Mouse (Mus musculus) frontal cortex, adult (tissue): ENCODE results near the gene Cryab.
A peak's percentile ranks its signal among the peaks of the same experiment; 100 is the strongest.

Experiments used
- ATAC-seq: cut with Nextera tagmentation; 2 replicates; pipeline ENCODE4 v1.9.2; 2017; ENCODE audit warnings: mild to moderate bottlenecking, moderate library complexity, mixed read lengths; ENCODE audit not compliant: low TSS enrichment

Cryab gene

DNA sequence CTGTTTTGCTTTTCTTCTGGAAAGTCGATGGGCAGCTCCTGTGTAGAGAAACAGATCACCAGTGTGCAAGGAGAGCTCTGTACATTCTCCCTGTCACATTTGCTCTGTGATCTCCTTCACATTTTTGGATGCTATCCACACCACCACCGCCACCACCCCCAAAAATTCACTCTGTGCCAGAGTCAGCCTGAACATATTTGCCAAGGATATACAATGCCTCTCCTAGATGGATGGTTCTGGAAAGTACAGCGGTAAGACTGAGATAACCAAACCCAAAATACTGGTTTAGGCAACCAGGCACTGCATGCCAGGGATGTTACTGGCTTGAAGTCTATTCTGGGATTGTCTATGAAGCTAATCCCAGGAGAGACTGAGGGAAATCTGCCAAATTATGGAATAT, 8.9 kb upstream of the Cryab start:
- no peak for ATAC-seq

DNA sequence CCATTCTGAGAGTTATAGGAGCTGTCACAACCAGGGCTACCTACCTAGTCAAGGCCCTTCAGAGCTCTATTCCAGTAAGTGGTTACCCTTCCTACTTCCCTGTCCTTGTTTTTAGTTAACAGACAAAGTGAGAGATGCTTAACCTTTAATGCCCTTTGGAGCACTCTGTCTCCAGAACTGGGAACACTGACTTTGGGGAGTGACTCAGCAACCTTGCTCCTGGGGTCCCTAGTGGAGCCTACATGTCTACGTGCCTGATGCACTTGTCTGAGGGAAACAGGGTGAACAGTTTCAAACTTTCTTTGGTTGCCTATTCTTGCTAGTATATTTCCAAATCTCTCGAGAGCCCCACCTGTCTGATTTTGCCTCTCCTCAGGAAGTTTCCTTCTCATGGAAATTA, 8.4 kb upstream of the Cryab start:
- no peak for ATAC-seq

DNA sequence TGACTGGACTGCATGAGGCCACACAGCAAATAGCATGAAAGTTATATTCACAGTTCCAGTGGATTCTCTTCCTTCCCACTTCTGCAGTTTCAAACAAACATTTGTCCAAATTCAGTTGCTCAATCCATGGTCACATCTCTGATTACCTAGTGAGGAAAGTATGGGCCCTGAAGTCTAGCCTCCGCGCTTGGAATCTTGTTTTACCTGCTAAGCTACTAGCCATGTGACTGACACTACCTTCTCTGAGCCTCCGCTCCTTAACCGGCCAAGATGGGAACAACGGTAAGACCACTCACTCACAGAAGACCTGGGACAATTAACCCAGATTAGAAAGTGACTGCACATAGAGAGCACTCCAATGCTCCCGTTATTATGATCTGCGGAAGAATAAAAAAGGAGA, 5.3 kb upstream of the Cryab start:
- ATAC-seq, result no peak

DNA sequence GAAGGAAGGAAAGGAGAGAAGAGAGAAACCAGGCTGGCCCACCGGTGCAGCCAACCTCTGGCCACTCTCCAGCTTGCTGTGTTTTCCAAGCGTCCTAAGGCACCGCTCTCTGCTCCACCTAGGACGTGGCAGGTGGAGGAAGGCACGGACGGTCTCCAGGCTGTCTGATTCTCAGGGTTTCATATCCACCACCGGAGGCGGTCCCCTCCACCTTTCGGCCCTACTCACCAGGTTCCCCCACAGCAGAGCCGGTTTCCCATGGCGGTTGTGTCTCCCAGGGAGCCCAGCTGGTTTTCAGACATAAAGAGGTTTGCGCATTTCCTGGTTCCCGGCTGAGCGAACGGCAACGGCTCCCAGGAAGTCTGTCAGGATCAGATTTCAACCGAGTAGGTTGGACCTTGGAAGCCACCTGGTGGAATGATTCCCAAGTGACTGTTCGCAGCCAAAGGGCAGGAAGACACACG, 4.9 kb upstream of the Cryab start, which contains the start of gene 2310030G06Rik:
TSS of gene 2310030G06Rik (minus strand) at position 323 of the 464 bp plus-strand sequence.
- ATAC-seq, result peak; percentile 48; the same call in 1 of the 2 replicates

DNA sequence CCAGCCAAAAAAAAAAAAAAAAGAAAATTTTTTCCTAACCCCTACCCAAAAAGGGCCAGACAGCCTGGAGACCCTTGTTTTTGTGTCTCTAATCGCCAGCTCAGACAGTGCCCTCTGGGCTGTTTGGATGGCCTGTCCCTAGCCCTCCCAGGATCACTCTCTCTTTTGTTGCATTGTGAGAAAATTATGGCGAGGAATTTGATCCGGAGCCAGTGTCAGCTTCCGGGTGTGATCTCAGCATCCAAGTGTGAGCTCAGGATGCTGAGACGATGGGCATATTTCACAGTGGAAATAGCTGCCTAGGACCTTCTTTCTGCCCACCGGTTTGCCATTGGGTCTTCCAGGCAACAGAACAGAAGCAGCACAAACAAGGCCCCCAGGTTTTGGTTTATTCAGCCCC, 419 bp upstream of the Cryab start:
- no peak for ATAC-seq

DNA sequence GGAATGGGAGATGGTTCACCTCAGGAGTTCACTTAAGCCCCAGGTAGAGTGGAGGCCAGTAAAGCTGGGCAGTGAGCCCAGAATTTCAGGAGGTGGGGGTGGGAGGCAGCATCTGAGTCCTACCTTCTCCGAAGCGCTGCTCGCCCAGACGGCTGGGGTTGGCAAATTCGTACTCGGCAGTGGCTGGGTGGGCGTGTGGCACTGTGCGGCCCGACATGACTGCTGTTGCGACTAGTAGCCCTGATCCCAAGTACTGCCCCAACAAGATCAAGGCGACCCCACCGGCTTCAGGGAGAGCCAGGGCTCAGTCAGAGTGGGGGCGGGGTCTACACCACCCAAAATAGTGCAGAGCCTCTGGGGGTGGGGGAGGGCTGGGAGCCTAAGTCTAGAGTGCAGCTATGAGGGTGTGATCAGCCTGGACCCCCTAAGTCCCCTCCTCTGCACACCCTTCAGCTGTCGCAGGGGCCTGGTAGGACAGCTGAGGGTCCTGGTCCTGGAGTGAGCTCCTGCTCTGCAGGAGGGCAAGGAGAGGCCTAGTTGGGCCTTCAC, 1.0 kb downstream of the Cryab start, which contains the start of gene Hspb2:
TSS of gene Hspb2 (minus strand) at position 301 of the 549 bp plus-strand sequence.
- no peak for ATAC-seq

DNA sequence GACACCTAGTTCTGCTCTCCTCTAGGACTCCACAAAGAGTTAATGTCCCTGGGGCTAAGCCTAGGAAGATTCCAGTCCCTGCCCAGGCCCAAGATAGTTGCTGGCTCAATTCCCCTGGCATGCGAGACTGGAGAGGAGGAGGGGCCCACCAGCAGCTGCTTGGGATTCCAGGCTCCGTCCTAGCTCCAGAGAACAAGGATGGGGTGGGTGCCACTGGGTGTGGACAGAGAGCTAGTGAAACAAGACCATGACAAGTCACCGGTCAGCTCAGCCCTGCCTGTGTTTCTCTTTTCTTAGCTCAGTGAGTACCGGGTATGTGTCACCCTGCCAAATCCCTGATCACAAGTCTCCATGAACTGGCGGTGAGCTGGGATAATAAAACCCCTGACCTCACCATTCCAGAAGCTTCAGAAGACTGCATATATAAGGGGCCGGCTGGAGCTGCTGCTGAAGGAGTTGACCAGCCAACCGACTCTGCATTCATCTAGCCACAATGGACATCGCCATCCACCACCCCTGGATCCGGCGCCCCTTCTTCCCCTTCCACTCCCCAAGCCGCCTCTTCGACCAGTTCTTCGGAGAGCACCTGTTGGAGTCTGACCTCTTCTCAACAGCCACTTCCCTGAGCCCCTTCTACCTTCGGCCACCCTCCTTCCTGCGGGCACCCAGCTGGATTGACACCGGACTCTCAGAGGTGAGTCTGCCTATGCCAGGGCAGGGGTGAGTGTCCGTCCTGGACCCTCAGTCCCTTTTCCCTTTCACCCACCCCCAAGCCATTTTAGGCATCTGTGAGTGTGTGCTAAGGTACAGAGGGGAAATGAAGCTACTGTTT, 1.9 kb downstream of the Cryab start:
- peak; percentile 89 for ATAC-seq

DNA sequence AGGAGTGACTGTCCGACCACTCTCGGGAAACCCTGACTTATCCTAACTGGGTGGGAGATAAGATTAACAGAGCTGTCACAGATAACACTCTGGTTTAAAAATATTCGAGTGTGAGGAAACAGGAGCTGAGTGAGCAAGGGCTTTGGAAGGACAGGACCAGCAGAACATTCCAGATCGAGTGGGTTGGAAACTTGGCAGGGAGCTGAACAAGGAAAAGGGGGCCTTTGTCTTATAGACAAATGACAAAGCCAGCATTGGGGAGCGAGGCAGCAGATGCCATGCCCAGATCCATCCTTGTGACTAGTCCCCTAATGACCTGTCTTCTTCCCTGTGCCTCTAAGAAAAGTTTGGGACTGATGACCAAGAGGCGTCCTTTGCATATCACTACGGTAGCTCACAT, 2.8 kb downstream of the Cryab start:
- ATAC-seq, result peak; percentile 13; the same call in 1 of the 2 replicates

DNA sequence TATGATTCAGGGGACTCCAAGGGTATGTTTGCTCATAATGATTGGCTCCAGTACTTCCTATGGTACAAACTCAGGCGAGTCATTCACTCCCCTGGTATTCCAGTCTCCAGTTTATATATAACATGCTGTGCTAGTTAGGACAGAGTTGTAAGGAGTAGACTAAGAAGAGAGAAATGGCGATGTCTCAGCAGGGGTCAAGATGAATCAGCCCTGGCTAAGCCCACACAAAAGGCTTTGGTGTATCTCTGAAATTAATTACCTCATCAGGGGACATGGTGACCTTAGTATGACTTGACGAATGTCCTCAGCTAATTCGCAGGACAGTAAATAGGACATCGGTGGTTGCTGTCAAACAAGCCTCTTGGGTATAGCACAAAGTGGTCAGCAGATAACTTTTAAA, 5.6 kb downstream of the Cryab start:
- ATAC-seq, result no peak

DNA sequence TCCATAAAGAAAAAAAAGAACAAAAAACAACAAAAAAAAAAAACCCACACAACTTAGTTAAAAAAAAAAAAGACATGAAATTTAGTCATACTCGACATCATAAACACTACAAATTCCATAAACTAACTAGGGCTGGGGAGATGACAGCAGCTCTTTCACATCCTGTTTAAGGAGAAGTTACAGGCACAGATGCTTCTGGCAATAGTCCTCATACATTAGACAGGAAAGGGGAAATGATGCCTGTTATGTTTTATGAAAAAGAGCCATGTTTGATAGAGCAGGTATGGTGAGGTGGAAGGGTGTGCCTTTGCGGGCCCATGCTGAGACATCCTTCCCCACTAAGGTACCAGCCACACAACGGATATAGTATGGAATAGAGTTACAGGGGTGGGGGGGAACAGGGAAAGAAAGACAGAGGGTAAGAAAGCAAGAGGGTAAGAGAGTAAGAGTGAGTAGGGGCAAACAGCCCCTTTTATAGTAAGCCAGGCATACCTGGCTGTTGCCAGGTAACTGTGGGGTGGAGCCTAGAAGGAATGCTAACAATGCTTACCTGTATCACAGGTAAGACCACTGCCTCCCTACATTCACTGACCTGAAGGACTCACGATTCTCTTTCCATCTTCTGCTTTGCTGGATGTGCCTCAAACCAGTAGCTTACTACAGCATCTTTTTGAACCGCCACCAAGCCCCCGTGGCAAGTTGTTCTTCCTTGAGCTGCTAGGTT, 10.6 kb downstream of the Cryab start:
- no peak for ATAC-seq

DNA sequence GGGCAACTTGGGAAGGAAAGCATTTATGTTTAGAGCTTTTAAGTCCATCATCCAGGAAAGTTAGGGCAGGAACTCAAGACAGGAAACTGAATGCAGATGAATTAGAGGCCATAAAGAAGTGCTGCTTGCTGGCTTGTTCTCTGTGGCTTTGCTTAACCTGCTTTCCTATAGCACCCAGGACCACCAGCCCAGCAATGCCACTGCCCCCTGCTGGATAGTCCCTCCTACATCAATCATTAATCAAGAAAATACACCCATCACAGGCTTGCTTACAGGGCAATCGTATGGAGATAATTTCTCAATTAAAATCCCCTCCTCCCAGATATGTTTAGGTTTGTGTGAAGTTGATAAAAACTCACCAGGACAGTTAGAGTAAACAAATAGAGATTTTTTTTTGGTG, 12.2 kb downstream of the Cryab start:
- ATAC-seq, result no peak

DNA sequence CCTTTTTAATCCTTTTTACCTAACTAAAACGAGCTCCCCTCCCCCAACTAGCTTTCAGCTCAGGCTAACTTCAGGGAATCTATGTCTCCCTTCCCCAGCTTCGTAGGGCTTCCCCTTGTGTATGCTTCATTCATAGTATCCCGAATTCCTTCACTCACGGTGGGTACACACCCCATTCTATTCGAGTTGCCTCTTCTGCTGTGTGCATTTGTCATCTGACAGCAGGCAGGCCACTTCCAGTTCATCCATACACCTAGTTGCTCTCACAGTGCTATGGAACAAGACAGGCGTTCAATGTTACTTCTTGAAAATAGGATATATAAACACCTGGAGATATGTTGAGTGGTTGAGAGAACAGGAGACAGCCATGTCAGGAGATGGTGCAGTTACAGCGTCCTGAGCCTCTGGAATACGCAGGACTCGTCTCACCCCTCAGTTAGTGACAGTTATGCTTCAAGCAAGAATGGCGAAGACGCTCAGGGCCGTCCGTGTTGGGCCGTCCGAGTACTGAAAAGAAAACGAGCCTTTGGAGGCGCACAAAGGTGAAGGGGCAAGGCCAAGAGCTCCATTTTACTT, 16.5 kb downstream of the Cryab start:
- ATAC-seq, result peak; percentile 46

DNA sequence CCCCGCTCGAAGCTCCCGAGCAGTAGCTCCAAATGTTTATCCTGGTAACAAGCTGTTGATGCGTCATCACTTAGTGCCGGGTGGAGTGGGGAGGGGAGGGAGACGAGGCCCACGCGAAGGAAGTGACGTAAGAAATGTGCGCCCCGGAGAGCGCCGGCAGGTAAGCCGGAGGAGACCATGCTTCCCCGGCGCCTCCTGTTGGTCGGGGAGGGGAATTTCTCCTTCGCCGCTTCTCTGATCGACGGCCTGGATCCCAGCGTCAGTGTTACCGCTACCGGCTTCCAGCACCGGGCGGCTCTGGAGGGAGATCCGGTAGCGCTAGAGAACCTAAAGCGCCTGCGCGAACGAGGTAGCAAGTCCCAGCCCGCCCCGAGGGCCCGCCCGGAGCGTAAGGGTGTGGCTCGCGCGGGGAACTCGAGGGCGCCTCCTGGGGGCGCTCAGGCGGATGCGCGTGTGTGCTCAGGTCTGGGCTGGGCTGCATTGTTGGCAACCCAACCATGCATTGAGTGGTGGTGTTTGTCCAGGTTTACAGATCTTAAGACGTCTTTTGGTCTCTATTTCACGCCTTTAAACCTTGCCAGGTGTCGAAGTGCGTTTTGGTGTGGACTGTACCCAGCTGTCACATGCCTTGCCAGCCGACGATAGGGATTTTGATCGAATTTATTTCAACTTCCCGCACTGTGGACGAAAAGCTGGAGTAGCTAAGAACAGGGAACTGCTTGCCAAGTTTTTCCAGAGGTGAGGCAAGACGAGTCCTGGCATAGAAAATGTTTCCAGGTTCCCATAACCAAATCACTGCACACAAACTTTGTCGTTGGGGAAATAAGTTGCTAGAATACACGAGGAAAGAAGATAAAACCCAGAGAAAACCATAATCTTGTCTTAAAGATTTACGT, 17.2 kb downstream of the Cryab start, which contains the start of gene Fdxacb1:
TSS of gene Fdxacb1 (plus strand) at position 130 of the 896 bp plus-strand sequence.
- ATAC-seq, result peak; percentile 90

DNA sequence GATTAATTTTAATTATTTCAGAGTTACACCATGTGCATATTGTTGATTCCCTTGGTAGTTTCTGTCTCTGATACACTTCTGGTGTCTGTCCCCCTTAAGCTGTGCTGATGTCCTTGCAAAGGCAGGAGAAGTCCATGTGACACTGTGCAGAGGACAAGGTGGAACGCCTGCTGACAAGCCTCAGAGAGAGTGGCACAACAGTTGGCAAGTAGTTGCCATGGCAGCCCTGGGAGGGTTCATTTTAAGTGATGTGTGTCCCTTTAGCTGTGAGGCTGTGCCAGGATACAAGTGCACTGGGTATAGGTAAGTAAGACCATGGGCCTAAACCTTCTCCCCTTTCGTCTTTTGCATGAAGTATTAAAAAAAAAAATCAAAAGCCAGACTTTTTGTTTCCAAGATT, 18.9 kb downstream of the Cryab start:
- ATAC-seq, result no peak

DNA sequence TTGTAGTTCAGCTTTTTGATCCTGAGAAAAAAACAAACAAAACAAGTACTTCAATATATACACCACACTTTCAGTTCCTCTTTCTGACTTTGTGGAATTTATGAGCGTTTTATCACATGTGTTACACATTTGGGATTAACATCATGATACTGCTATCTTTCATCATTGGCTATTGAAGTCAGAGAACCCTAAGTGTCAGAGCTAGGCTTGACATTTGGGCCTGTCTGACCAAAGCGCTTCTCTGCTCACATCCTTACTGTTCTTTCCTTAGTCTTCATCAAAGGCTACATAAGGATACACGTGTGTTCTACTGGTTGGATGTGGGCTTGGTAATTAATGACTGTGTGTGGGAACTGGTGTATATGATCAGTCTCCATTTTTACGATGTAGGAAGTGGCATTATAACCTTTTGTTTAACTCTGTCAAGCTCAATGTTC, 22.9 kb downstream of the Cryab start:
- no peak for ATAC-seq

DNA sequence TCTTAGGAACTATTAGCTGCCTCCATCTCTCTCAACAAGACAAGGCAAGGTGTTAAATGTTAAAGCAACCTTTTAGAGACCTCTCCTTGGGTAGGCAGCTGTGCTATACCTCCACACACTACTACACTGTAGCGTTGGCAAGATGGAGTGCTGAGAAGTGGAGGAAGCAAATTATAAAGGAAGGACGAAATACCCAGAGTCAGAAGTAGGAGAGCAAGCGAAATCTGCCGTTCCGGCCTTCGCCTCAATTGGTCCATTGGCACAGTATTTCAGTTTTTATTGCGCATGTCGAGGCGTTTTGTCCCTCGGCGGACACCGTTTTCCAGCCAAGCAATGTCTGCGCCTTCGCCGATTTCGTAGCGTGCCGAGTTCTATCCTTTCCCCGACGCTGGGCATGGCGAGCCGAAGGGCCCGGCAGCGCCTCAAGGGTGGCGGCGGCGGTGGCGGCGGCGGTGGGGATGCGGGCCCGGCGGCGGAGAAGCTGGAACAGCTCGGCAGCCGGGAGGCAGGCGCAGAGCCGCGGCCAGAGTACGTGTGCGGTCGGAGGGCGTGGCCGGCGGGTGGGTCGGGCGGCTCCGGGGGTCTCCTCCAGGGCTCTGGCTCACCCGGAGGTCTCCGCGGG, 24.0 kb downstream of the Cryab start, which contains the start of the genes Alg9 and 1110032A03Rik:
TSS of gene Alg9 (plus strand) at position 29 of the 622 bp plus-strand sequence.
TSS of gene 1110032A03Rik (minus strand) at position 530 of the 622 bp plus-strand sequence.
- ATAC-seq, result peak; percentile 76

DNA sequence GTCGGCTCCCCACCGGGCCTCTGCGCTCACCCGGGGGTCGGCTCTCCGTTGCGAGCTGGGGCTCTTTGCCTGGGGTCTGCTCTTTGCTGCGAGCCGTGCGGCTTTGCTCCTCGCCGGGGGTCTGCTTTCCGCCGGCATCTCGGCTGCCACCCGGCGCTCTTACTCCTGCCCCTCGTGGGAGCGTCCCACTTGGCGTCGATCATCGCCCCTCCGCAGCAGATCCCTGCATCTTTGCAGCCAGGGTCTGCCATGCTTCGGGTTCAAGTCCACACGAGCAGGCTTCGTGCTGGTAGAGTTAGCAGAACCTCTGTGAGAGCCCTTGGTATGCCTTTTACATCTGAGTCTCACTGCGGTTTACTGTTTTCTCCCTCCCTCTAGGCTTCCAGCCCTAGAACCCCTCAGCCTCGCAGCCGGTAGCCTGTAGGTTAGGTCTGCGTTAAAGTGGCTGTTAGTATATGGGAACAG, 24.6 kb downstream of the Cryab start:
- ATAC-seq, result peak; percentile 39; the same call in 1 of the 2 replicates

DNA sequence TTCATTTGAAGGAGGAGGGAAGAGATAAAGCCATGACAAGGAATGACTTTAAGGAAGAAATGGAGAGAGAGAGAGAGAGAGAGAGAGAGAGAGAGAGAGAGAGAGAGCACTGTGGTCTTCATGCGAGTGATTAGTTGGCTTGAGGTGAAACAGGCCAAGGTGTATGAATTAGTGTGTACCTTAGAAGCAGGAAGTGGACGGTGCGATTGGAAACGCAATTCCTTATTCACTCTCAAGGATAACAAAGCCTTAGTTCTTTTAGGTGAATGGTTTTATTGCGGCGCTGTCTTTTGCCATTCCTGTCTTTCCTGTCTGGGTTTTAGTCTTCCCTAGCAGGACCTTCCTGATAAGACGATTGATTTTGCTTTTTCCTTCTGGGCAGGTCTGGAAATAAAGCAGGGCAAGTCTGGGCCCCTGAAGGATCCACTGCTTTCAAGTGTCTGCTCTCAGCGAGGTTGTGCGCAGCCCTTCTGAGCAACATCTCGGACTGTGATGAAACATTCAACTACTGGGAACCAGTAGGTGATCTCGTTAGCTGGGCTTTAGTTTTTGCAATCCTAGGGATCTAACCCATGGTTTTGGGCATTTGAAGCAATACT, 25.1 kb downstream of the Cryab start:
- ATAC-seq, result no peak

DNA sequence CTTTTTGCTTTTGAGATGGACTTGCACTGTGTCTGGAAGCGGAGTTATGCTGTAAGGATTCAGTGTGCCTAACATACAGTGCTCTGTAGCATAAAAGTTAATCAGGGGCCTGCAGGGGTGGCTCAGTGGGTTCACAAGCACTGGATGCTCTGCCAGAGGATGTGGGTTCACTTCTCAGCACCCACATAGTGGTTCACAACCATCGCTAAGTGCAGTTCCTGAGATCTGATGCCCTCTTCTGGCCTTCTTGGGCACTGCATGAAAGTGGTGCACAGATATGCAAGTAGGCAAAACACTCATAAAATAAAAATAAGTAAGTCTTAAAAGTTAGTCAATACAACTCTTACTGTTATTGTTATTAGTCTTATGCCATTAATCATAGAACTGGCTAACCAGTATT, 31.0 kb downstream of the Cryab start:
- ATAC-seq, result no peak

DNA sequence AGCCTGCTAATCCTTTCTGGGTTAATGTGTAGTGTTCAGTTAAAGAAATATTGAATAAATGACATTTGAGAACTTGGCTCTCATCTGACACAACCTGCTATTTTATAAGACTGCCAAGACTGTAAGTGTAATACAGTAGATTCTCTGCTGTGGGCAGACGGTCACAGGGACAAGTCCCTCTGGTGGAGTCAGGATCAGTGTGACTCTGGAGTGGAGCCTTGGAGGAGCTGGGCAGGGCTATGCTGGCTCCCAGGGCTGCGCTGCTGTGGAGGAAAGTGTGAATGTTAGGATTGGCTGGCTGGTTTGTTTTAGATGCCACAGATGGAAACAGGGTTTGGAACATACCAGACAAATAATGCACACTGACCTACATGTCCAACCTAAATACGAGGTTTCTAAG, 44.1 kb downstream of the Cryab start:
- ATAC-seq, result no peak; the same call in 1 of the 2 replicates
